Mouse (Mus musculus) cortical plate, adult 2 months (tissue): ENCODE results near the gene Echdc2.

Source experiments
- CTCF ChIP-seq: fragments of 200-500 bp; IDR thresholded peaks from 2 replicates; pipeline ENCODE4 v1.5.1; 2011; ENCODE audit warnings: mild to moderate bottlenecking, control low read depth, low read length; ENCODE audit not compliant: insufficient read depth; ENCODE audit errors: extremely low read depth
- POLR2A ChIP-seq: fragments of 200-500 bp; IDR thresholded peaks from 2 replicates; pipeline ENCODE4 v1.6.1; 2011; ENCODE audit warnings: mild to moderate bottlenecking, low read length, control low read depth; ENCODE audit not compliant: insufficient read depth; ENCODE audit errors: extremely low read depth

DNA sequence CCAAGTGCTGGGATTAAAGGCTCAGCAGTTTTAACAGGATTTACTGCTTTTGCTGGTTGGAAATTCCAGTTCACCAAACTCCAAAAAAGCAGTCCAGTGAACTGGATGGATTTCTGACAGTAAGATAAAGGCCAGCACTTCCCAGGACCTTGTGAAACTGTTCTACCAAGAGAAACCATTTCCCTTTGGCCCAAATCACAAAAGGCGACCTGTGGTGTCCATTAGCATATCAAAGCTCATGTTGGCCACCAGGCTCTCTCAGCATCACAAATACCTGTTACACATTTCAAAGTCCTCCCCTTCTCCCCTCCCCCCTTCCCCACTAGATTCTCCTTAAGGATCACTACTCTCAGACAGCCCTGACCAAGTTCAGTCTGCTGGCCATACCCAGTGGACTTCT lies 17.0 kb downstream of the Echdc2 start:
- TF ChIP-seq CTCF (no peak), POLR2A (no peak)
